Mouse (Mus musculus): ENCODE results near the gene Ccdc142.

The Ccdc142 gene

GRCm38 (mm10) chr6:83101316-83101687 lies at the start of gene Ccdc142, which contains the start of gene Gm42688:
Ccdc142 (plus strand) TSS chr6:83101601.
Gm42688 (plus strand) TSS chr6:83101617.
- peak; percentile 89 to 91 for DNase-seq (ENCODE audit: low spot score in 2 of 2)

DNA sequence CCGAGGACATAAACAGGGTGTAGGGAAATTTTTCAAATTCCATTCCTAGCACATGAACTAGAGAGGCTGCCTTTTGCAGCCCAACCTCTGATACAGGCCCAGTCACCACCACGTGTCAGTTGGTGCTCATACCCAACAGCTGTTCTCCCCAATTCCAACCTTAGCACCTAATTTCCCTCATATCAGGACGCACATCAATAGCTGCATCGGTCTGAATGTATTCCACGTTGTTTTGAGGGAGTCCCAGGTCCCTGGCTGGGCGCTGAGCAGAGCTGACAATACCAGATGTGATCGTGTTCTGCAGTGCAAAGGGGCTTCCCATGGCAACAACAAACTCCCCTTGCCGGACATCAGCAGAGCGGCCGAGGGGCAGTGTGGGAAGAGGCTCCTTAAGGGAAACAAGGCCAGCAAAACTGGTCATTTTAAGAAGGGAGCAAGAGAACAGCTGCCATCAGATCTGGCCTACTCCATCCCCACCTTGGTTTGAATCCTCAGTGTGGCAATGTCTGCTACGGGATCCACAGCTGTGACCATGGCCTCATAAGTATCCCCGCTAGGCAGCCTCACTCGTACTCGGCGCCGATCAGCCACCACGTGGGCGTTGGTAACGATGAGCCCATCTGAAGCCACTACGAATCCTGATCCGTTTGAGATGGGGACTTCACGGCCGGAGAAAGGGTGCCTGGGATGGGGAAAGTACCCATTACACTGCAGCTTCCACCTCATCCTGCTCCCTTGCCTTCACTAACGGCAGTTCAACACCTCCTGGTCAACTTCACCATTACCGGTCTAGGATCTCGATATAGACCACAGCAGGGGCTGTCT lies 48.1 kb upstream of the Ccdc142 start:
- DNase-seq (ENCODE audit: low spot score in 2 of 2): peak; percentile 48 to 76

GRCm38 (mm10) chr6:83054074-83054851 lies 47.1 kb upstream of the Ccdc142 start, which contains the start of gene Aup1:
Aup1 (plus strand) TSS chr6:83054521.
- peak; percentile 97 for DNase-seq (ENCODE audit: low spot score in 2 of 2)

DNA sequence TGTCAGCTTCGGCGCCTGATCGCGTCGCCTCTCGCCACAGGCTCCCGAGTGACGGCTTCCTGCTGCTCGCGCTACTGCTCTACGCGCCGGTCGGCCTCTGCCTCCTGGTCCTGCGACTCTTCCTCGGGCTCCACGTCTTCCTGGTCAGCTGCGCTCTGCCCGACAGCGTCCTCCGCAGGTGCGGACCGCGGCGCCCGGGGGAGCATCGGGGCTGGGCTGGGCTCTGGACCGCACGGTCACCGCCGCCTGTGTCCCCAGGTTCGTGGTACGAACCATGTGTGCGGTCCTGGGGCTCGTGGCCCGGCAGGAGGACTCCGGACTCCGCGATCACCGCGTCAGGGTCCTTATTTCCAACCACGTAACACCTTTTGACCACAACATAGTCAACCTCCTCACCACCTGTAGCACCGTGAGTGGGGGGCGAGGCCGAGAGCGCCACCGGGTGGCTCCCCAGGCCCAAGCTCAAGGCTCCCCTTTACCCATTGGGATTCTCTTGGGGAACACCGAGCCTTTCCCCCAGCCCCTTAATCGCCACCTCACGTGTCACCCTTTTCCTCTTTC lies 46.5 kb upstream of the Ccdc142 start, which contains the start of gene Htra2:
Gene Htra2, minus strand, starts transcription at position 403 of the 561 bp plus-strand sequence.
- DNase-seq (ENCODE audit: low spot score in 2 of 2): peak in 1 of 2 experiments; percentile 56

GRCm38 (mm10) chr6:83057790-83058189 lies 43.6 kb upstream of the Ccdc142 start, which contains the start of gene Dqx1:
Dqx1 (plus strand) TSS chr6:83057844.
- no peak for DNase-seq (ENCODE audit: low spot score in 2 of 2)

DNA sequence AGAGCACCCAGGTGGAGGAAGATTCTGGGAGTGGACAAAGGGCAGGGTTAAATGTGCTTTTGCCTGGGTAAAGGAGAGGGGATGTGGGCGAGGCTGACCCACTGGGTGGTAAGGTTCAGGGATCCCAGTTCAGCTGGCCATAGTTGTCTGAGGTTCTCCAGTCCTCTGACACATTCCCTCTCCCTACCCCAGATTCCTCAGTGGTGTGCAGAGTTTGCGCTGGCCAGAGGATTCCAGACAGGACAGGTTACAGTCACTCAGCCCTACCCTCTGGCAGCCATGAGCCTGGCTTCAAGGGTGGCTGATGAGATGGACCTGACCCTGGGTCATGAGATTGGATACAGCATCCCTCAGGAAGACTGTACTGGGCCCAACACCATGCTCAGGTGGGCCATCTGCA lies 42.7 kb upstream of the Ccdc142 start:
- no peak for DNase-seq (ENCODE audit: low spot score in 2 of 2)

DNA sequence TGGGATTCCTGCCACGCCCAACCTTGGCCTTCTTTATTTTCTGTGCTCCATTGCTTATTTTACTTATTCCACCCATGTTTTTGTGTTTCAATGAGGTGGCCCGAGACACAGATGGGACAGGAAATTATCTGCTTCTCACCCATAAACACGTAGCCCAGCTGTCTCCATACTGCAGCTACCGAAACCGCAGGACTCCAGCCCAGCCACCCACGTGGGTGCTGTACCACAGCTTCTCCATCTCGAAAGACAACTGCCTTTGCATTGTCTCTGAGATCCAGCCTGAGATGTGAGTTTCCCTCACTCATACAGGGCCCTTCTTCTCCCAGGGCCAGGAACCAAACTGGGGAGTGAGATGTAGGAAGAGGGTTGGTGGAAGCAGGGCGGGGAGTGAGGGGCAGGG lies 35.4 kb upstream of the Ccdc142 start:
- DNase-seq (ENCODE audit: low spot score in 2 of 2): no peak

DNA sequence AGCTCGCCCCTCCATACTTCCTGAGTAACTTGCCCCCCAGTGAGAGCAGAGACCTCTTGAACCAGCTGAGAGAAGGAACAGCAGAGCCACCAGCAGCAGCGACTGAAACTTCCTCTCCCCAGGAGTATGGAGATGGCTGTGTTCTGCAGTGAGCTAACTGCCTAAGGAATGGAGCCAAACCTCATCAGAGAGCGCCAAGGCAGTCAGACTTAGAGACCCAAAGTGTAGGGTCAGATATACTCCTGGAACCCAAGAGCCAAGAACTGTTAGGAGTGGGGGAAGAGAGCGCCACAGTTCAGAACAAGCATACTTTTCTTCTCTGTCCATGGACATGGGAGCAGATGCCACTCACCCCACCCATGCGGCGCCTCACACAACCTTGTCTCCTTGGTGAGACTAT lies 35.0 kb upstream of the Ccdc142 start:
- no peak for DNase-seq (ENCODE audit: low spot score in 2 of 2)

DNA sequence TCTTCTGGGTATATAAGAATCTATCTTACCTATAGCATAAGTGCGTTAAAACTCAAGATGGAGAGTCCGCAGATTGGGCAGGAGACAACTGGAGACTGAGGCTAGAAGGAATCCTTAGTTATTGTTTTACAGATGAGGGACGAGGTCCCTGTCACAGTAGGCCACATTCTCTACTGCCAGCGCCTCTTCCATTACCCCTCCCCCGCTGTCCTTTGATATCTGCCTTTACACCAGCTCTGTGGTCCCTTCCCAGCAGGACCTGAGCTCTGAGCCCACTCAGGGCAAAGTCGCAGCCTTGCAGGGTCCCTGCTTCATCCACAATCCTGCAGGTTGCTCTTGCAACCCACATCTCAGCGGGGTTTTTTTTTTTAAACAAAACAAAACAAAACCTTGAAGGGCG lies 33.2 kb upstream of the Ccdc142 start:
- DNase-seq (ENCODE audit: low spot score in 2 of 2): no peak

DNA sequence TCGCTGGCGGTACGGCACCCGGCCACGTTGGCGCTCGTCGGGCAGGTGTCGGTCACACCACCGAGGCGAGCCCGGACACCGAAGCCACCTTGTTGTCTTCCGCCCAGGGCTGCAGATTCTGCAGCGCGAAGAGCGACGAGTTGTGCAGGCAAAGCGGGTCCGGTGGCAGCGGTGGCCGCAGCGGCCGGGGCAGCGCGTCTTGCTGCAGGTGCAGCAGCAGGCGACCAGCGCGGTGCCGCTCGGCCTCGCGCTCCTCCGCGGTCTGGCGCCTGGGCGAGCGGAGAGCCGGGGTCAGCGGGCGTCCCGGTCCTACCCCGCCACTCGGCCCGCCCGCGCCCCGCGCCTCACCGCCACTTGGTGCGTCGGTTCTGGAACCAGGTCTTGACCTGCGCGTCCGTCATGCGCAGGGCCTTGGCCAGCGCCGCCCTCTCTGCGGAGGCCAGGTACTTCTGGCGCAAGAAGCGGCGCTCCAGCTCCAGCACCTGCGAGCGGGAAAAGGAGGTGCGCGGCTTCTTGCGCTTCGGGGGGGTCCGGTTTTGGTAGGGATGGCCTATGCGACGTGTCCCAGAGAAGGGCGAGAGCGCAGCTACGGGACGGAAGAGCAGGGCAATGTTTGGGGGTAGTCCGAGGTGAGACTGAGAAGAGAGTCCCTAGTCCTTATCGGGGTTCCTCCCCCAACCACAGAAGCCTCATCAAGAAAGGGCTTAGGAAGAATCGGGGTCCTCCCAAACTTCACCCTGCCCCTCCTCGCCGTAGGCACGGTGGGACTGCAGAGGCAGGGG lies 32.5 kb upstream of the Ccdc142 start:
- no peak for DNase-seq (ENCODE audit: low spot score in 2 of 2)

GRCm38 (mm10) chr6:83069488-83070246 lies 31.7 kb upstream of the Ccdc142 start:
- DNase-seq (ENCODE audit: low spot score in 2 of 2): peak in 1 of 2 experiments; percentile 73

DNA sequence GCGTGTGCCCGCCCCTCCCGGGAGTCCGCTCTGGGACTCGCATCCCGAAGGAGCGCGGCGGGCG lies 31.3 kb upstream of the Ccdc142 start, which contains the start of gene Tlx2:
Gene Tlx2, minus strand, starts transcription at position 47 of the 64 bp plus-strand sequence.
- no peak for DNase-seq (ENCODE audit: low spot score in 2 of 2)

DNA sequence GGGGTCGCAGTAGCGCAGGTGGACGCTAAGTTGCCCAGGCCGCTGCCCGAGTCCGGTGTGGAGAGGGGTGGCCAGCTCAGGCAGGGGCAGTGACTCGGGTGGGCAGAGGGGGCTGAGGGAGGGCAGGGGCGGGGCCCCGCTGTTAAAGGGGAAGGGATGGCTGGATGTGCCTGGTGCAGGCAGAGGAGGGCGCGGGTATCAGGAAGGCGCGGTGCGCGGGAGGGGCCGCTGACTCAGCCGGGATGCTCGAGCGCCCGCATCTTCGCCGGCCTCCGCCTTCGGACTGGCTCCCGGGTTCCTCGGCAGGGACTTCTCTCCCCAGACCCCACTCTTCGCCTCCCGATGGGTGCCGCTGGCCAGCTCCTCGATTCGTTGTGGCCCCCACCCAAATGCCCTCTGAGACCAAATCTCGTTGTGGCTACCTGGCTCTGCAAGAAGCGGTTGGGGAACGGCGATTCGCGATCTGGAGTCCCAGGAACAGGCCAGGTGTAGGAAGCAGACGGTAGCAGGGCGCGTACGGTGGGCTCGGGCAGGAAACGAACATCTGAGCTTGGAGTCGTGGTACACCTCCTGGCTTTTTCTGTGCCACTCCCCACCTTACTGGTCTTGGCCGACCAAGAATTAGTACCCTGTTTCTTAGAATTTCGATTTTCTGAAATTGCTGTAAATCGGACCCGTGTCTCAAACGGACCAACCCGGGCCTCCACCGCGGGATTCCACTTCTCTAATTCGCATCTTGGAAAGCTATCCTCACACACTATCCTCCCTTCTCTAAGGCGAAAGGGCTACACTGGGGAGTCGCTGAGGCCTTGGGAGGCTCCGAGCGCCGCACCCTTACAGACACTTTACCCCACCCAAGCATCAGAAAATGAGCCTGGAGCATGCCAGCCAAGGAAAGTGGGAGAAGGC lies 30.8 kb upstream of the Ccdc142 start:
- peak in 1 of 2 experiments; percentile 74 for DNase-seq (ENCODE audit: low spot score in 2 of 2)

DNA sequence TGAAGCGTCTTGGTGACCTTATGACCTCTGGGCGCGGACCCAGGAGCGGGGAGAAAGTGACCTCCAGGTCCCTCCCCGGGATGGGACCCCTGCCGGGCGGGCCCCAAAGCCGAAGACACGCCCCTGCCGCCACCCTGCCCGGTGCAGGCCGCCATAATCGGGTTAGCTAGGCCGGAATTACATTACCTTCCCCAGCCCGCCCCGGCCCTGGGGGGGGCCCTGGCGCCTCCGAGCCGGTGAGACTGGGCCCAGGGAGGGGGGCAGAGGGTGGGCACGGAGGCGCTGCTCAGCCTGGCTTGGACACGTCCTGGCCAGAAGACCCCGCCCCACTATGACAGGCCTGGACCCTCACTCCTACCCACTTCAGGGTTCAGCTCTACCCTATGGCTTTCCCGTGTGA lies 30.2 kb upstream of the Ccdc142 start:
- peak in 1 of 2 experiments; percentile 67 for DNase-seq (ENCODE audit: low spot score in 2 of 2)

- DNase-seq (ENCODE audit: low spot score in 2 of 2): no peak
Observed at GRCm38 (mm10) chr6:83074979-83075378, 26.4 kb upstream of the Ccdc142 start.

DNA sequence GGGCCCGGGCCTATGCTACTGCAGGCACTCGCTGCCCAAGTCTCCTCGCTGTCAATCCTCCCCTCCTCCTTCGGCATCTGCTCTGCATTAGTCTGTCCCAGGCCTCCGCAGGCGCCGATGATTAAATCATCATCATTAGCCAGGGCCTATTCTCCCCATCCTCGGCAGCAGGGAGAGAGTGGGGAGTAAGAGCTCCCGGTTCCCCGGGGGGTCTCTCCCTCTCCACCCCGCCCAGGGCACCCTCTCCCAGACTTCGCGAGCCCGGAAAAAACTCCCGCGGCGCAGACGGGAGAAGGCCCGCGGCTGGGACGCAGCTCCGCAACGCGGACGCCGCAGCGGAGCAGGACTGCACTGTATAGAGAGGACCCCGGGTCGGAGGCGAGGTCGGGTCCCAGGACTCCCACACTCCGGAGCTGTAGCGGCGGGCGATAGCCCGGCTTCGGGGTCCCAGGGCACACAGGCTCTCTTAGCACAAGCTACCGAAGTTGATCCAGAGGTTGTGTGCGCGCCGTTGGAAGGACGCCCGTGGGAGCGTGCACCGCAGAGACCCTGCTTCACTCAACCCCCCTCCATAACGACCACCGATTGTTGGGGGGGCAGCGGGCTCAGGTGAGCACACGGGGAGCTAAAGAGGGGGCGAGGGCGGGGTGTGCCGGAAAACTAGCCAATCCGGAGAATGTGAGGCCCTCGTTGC lies 23.6 kb upstream of the Ccdc142 start, which contains the start of gene Pcgf1:
Gene Pcgf1, plus strand, starts transcription at position 240 of the 694 bp plus-strand sequence.
- DNase-seq (ENCODE audit: low spot score in 2 of 2): peak; percentile 38 to 77

DNA sequence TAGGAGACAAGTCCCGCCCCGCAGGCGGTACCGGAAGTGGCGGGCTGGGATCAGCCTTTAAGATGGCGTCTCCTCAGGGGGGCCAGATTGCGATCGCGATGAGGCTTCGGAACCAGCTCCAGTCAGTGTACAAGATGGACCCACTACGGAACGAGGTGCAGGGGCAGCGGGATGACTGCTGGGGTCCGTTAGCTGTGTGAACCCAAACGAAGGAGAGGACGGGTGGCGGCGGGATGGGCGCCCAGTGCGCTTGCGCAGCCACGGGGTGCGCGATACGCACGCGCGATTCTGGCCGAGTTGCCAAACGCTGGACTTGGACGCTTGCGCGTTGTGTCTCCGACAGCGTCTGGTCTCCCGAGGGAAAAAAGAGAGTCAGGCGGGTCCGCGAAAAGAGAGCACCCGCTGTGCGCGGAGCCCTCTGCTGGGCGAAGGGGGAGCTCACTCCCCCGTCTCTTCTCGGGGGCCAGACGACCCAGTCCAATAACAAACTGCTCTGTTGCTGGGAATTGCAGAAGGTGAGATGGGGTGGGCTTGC lies 23.0 kb upstream of the Ccdc142 start:
- DNase-seq (ENCODE audit: low spot score in 2 of 2): peak; percentile 99 to 100

GRCm38 (mm10) chr6:83080210-83080609 lies 21.2 kb upstream of the Ccdc142 start:
- no peak for DNase-seq (ENCODE audit: low spot score in 2 of 2)

DNA sequence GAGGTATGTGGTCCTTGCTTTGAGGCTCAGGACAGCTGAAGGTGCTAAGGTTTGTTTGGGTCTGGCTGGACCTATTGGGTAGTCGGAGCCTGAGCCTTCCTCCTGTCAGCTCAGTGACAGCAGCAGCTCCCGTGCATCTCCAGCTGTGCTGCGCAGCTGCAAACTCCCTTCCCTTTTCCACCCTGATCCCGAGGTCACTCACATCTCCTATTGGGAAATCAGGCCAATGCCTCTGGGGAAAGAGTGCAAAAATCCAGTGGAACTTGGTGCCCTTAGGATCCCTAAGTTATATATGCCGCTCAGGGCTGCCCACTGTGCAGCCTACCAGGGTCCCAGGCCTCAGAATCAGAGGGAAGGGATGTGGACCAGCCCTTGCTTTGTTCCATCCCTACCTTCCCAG lies 17.9 kb upstream of the Ccdc142 start:
- no peak for DNase-seq (ENCODE audit: low spot score in 2 of 2)

All from spleen, postnatal 4 days (tissue).